Mouse (Mus musculus) adrenal gland, adult 2 months (tissue): ENCODE measurements around the gene Mroh8. TPM values are rescaled to one million over a fixed set of nuclear protein-coding genes. Genes with fewer than 3 reads are reported as not detected.
"Not testable (repeated sequence)": the region's sequence is repeated elsewhere in the genome, so short reads cannot be mapped to it uniquely, and the experiment has no call there.

Source experiments
- DNase-seq: peaks from one replicate; pipeline ENCODE4 v3.0.0; 2021
- polyA plus RNA-seq: library from polyadenylated mRNA; depleted of rRNA; stranded (reverse); fragments of >200 nt; gene quantifications from 2 replicates; pipeline ENCODE4 v1.2.3, GENCODE M21; 2012; rRNA removed
- total RNA-seq, 2 experiments: library from RNA; stranded (reverse); gene quantifications; 2 replicates each; pipeline ENCODE4 v1.2.3; 2021

Mroh8 gene
- total and polyA plus RNA-seq, 3 experiments, result 0.26 to 0.48 (median 0.37) TPM

GRCm38 (mm10) chr2:157198405-157198804 lies 80.9 kb downstream of the Mroh8 start:
- not testable (repeated sequence) for DNase-seq

GRCm38 (mm10) chr2:157190651-157191050 lies 88.7 kb downstream of the Mroh8 start:
- no peak for DNase-seq

GRCm38 (mm10) chr2:157187223-157187622 lies 92.1 kb downstream of the Mroh8 start:
- no peak for DNase-seq

DNA sequence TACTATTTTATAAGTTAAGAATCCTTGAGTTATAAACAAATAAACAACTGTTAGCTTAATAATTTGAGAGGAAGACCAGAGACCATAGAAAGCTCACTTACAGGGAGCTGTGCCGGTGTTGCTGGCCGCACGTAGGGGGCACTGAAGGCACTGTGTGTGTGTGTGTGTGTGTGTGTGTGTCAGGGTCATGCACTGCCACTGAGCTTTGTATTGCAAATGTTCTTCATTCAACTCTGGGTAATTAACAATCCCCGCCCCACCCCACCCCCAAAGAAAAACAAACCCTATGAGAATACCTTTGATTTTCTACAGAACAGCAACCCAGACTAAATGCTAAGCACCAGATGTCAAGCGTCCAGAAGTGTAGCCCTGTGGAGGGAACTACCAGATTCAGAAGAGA lies 92.8 kb downstream of the Mroh8 start:
- DNase-seq, result no peak

DNA sequence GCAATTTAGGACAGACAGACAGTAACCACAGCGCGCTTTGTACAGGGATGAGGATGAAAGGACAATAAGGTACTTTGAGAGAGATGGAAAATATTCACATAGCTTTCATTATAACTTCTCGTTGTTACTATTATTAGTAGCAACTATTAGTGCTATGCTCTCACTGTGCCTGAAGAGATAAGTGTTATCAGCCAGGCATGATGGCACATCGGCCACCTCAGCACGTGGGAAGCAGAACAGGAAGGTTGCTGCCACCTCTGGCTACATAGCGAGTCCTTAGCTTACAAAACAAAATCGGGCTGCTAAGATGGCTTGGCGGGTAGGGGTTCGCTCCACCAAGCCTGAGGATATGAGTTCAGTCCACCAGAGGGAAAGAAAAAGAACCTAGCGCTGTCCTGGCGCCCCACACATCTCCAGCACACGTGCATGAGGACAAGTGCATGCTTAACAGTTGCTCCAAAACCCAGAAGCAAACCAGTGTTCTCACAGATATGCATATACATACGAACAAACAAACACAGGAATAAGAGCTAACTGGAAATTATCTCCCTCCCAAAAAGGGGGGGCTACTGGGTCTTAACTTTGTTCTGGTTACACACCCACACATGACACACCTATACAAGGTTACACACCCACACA lies 94.2 kb downstream of the Mroh8 start:
- no peak for DNase-seq

DNA sequence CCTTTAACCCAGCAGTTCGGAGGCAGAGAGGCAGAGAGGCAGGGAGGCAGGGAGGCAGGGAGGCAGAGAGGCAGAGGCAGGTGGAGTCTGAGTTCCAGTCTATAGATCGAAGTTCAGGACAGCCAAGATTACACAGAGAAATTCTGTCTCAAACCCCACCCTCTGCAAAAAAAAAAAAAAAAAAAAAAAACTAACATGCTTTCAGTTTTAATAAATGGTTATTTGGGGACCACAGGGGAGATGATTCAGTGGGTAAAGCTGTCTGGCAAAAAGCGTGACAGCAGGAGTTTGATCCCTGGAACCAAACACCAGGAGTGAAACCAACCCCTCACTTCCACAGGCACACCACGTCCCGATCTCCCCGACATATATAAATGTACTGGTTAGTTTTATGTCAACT lies 101.2 kb downstream of the Mroh8 start:
- DNase-seq, result no peak

DNA sequence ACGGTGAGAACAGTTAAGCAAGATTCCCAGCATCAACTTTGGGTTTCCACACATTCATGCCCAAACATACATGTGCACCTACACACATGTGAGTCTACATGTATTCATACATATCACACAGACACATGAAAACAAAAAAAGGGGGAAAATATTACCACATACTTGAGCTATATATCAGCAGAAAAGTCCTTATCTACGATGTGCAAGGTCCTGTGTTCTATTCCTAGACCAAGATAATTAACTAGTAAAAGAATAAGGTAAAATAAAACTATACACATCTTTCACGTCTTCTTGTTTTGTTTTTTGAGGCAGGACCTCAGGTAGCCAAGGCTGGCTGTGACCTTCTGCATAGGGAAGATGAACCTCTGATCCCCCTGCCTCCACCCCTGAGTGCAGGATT lies 103.1 kb downstream of the Mroh8 start:
- DNase-seq, result no peak

DNA sequence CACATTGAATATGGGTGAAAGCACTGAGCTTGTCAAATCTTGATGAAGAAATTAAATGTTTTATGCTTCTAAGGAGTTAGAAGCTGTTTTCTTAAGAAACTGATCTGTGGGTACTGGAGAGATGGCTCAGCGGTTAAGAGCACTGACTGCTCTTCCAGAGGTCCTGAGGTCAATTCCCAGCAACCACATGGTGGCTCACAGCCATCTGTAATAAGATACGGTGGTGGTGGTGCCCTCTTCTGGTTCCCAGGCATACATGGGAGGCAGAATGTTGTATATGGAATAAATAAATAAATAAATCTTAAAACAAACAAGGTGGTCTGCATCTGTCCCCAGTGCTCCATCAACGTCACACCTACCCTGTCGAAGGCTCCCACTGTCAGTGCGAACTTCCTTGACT lies 104.9 kb downstream of the Mroh8 start:
- DNase-seq, result no peak

- no peak for DNase-seq
Measured at GRCm38 (mm10) chr2:157173555-157173954, 105.8 kb downstream of the Mroh8 start.

GRCm38 (mm10) chr2:157172984-157173383 lies 106.4 kb downstream of the Mroh8 start:
- DNase-seq, result no peak

DNA sequence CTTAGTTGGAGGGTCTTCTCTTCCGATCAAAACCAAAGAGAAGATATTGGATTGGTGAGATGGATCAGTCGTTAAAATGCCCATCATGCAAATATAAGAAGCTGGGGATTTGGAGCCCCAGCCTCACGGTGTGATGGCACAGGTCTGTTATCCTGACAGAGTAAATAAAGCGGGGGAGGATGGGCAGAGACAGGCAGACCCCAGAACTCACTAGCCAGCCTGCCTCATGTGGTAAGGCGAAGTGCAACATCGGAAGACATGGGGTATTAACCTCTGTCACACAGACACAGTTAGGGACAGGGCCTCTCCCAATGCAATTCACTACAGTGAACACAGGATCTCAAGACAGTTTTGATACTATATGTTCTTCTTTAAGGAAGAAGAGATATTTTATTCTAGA lies 108.7 kb downstream of the Mroh8 start:
- no peak for DNase-seq

DNA sequence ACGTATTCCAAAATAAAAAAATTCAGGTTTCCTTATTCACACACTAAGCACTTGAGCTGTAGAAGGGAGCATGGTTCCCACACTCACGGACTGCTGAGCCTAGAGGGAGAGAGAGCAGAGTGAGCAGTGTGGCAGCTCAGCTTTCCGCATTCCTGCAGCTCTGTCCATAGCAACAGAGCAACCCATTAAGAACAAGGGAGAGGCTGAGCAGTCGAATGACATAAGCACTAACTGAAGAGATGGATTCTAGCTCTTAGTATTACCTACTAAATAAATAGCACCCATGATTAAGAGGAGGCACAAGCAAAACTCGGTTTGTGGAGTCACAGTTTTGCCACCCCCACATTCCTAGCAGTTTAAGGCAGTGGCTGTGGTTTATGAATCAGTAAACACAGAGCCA lies 109.2 kb downstream of the Mroh8 start:
- no peak for DNase-seq

DNA sequence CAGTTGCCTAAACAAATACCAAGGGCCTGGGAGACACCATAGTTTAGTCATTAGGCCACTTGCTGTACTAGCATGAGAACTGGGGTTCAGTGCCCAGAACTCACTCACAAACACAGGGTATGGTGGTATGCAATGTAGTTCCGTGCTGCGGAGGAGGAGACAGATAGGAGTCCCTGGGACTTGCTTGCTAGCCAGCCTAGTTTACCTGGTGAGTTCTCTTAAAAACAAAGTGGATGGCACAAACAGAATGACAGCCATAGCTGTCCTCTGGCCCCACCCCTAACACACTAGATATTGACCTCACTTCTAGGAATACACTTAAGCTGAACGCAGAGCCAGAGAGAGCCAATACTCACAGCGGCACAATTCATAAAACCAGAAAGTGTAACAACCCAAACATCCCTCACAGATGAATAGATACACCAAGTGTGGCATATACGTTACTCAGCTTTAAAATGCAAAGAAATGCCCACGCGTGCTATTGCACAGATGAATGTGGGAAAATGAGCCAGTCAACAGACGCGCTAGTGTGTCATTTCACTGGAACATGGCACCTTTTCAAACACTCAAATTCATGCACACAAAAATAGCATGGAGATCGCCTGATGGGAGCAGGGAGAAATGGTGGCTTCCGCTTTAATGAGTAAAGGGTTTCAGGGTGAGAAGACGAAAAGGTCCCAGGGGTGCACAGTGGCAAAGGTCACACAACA lies 112.8 kb downstream of the Mroh8 start:
- no peak for DNase-seq

DNA sequence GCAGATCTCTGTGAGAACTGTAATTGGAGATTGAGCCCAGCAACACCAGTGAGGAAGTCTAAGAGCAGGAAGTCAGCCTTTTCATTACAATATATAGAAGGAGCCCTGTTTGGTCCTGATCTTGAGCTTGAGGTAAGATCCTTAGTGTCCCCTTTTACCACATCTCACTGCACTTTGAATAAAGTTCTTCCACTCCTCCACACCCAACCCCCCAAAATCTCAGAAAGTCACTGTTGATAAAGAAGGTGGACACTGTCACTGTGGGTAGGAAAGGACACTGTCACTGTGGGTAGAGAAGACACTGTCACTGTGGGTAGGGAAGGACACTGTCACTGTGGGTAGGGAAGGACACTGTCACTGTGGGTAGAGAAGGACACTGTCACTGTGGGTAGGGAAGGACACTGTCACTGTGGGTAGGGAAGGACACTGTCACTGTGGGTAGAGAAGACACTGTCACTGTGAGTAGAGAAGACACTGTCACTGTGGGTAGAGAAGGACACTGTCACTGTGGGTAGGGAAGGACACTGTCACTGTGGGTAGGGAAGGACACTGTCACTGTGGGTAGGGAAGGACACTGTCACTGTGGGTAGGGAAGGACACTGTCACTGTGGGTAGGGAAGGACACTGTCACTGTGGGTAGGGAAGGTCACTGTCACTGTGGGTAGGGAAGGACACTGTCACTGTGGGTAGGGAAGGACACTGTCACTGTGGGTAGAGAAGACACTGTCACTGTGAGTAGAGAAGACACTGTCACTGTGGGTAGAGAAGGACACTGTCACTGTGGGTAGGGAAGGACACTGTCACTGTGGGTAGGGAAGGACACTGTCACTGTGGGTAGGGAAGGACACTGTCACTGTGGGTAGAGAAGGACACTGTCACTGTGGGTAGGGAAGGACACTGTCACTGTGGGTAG lies 113.8 kb downstream of the Mroh8 start:
- DNase-seq, result not testable (repeated sequence)

GRCm38 (mm10) chr2:157164101-157164500 lies 115.2 kb downstream of the Mroh8 start:
- no peak for DNase-seq

Other genes with a start within 250 kb of the Mroh8 start
- 10 to 100 TPM; 30.9 to 36.6 TPM for gene Soga1, start 200.3 kb downstream of the Mroh8 start, total RNA-seq
- gene Soga1, start 200.3 kb downstream of the Mroh8 start, polyA plus RNA-seq, result 31.1 and 33.1 TPM in 2 replicates
- gene Tldc2, start 192.5 kb downstream of the Mroh8 start, total RNA-seq, result not detected
- 0.19 TPM in 1 of 2 replicates, not detected in the other for gene Tldc2, start 192.5 kb downstream of the Mroh8 start, polyA plus RNA-seq
- 10 to 100 TPM; 23.0 to 26.8 TPM for gene Samhd1, start 144.3 kb downstream of the Mroh8 start, total RNA-seq
- gene Samhd1, start 144.3 kb downstream of the Mroh8 start, polyA plus RNA-seq, result 11.7 and 13.4 TPM in 2 replicates
- 1 to 10 TPM; 3.7 to 5.6 TPM for gene Rbl1, start 75.0 kb downstream of the Mroh8 start, total RNA-seq
- 1.6 and 1.7 TPM in 2 replicates for gene Rbl1, start 75.0 kb downstream of the Mroh8 start, polyA plus RNA-seq
- 100 to 1,000 TPM; 296 to 306 TPM for gene Rpn2, start 532 bp downstream of the Mroh8 start, total RNA-seq
- 198 and 225 TPM in 2 replicates for gene Rpn2, start 532 bp downstream of the Mroh8 start, polyA plus RNA-seq
- gene Ghrh, start 68.0 kb upstream of the Mroh8 start, total RNA-seq, result not detected
- gene Ghrh, start 68.0 kb upstream of the Mroh8 start, polyA plus RNA-seq, result not detected in 2 replicates
- 10 to 100 TPM; 31.0 to 37.6 TPM for gene Manbal, start 88.0 kb upstream of the Mroh8 start, total RNA-seq
- gene Manbal, start 88.0 kb upstream of the Mroh8 start, polyA plus RNA-seq, result 85.8 and 87.4 TPM in 2 replicates
- gene Src, start 138.9 kb upstream of the Mroh8 start, total RNA-seq, result 10 to 100 TPM; 12.6 to 22.7 TPM
- gene Src, start 138.9 kb upstream of the Mroh8 start, polyA plus RNA-seq, result 28.4 and 29.4 TPM in 2 replicates